Mouse (Mus musculus) olfactory bulb, adult 2 months (tissue): ENCODE data around the gene Asphd2.

ENCODE experiments used
- CTCF ChIP-seq: fragments of 200-500 bp; IDR thresholded peaks from 2 replicates; pipeline ENCODE4 v1.5.1; 2012; ENCODE audit warnings: low read depth, mild to moderate bottlenecking, low read length, moderate library complexity; ENCODE audit not compliant: insufficient read depth
- POLR2A ChIP-seq: fragments of 200-500 bp; IDR thresholded peaks from 2 replicates; pipeline ENCODE4 v1.6.1; 2012; ENCODE audit warnings: mild to moderate bottlenecking, low read depth, low read length, moderate library complexity; ENCODE audit not compliant: insufficient read depth

DNA sequence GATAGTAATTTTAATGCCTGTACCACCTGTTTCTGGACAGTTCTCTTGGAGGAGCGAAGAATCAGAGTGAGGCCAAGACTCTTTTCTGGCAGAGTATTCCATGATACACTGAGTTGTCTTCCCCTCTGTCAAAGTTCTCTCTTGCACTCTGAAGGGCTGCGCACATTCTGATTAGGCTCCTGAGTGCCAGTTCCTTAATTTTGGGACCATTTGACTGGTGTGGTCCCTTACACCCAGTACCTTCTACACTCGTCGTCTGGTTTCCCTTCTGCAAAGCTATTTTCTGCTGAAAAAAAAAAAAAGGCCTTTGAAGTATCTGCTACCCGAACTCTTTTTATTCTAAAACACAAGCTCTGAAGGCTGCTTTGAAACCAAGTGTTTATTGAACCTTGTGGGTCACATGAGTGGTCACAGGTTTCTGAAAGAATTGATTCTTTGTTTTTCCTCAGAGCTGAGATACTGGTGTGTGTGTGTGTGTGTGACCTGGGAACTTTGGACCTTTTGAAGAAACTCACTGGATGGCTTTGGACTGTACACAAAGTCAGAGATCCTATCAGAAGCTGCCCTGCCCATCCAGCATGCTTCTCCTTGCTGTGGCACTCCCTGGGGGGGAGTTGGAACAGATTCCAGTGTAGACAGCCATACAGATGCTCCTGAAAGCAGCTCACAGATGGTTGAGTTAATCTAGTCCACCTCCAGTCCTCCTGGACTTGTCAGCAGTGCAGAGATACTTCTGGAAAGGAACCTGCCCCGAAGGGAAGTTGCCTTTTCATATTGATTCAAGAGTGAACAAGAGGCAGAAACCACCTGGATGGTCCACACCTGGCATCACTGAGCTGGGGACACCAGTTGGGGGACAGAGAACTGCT lies 50.3 kb downstream of the Asphd2 start:
- TF ChIP-seq POLR2A, result no peak
- no peak for TF ChIP-seq CTCF
